ENCODE assay signal across 22 mouse cellular contexts in genomic region chr1:130485828-130486620, GRCm38 (mm10). TPM values are rescaled to one million over a fixed set of nuclear protein-coding genes. Genes with fewer than 3 reads are reported as not detected.
A peak's percentile ranks its signal among the peaks of the same experiment; 100 is the strongest.
DNase-seq lines count a peak whose midpoint lies in the region; ATAC-seq and TF ChIP-seq lines count a peak whose summit lies in the region.
"Had no signal": no experiment of that assay in that cellular context is flagged by ENCODE, and none has a peak within 500 bp of the region (broad histone marks: within the 10 kb centered on the region; RNA-seq: fewer than 3 reads in every experiment).

No protein-coding gene starts in this region.

- no peaks in the 10 kb centered on the region for H3K9me3 ChIP-seq in kidney, postnatal 0 days (replicated peaks; ENCODE audit: low read length)
- H3K9me3 ChIP-seq in intestine, embryonic 16.5 days (ENCODE audit: control insufficient read depth, low read length): no peaks in the 10 kb centered on the region
- no peaks in the 10 kb centered on the region for H3K9me3 ChIP-seq in hindbrain, embryonic 10.5 days
- H3K9me3 ChIP-seq: limb, embryonic 13.5 days; liver, embryonic 12.5 days; midbrain, embryonic 12.5 days had no signal

- TF ChIP-seq CTCF in kidney, postnatal 0 days (IDR thresholded peaks at IDR 0.05; ENCODE audit: low read depth): no peak

- no peaks in the 10 kb centered on the region for H3K36me3 ChIP-seq in kidney, postnatal 0 days (ENCODE audit: insufficient read depth, low read length)
- no peaks in the 10 kb centered on the region for H3K36me3 ChIP-seq in intestine, embryonic 16.5 days (ENCODE audit: control insufficient read depth, insufficient read depth, low read length)
- H3K36me3 ChIP-seq in hindbrain, embryonic 10.5 days: no peaks in the 10 kb centered on the region
- H3K36me3 ChIP-seq: limb, embryonic 13.5 days; liver, embryonic 12.5 days; midbrain, embryonic 12.5 days had no signal

- no peak overlapping the region for H3K4me2 ChIP-seq in kidney, postnatal 0 days (ENCODE audit: low read length)
- H3K4me2 ChIP-seq in intestine, embryonic 16.5 days (ENCODE audit: low read depth, low read length): peak overlapping the region; percentile 37; the same call in 1 of the 2 replicates
- H3K4me2 ChIP-seq: hindbrain, embryonic 14.5 days; limb, embryonic 13.5 days; liver, embryonic 12.5 days; midbrain, embryonic 12.5 days had no signal

- 50% methylated on average over 10 of the region's 10 CpGs for WGBS in kidney, postnatal 0 days
- 47% methylated on average over 10 of the region's 10 CpGs for WGBS in intestine, embryonic 16.5 days
- 88% methylated on average over 10 of the region's 10 CpGs for WGBS in hindbrain, embryonic 10.5 days

- H3K4me1 ChIP-seq in kidney, postnatal 0 days (replicated peaks; ENCODE audit: insufficient read depth, low read length): no peaks in the 10 kb centered on the region
- H3K4me1 ChIP-seq in intestine, embryonic 16.5 days (ENCODE audit: control insufficient read depth, insufficient read depth, low read length): peaks cover 5% of the 10 kb centered on the region; the same call in 1 of the 2 replicates
- H3K4me1 ChIP-seq in hindbrain, embryonic 10.5 days (replicated peaks): no peaks in the 10 kb centered on the region
- H3K4me1 ChIP-seq: midbrain, embryonic 12.5 days had no signal

- H3K4me3 ChIP-seq in kidney, postnatal 0 days (replicated peaks; ENCODE audit: low read depth, low read length): no peak overlapping the region
- no peak overlapping the region for H3K4me3 ChIP-seq in intestine, embryonic 16.5 days (ENCODE audit: low read length)
- no peak overlapping the region for H3K4me3 ChIP-seq in hindbrain, embryonic 10.5 days
- H3K4me3 ChIP-seq: layer of hippocampus, adult 2 months; limb, embryonic 13.5 days; liver, embryonic 12.5 days; midbrain, embryonic 12.5 days had no signal

- no peak overlapping the region for H3K27ac ChIP-seq in kidney, postnatal 0 days
- peak overlapping the region; percentile 74 for H3K27ac ChIP-seq in intestine, embryonic 16.5 days (ENCODE audit: low read length)
- H3K27ac ChIP-seq in hindbrain, embryonic 10.5 days: no peak overlapping the region
- H3K27ac ChIP-seq: hindbrain, embryonic 14.5 days; layer of hippocampus, adult 2 months; limb, embryonic 13.5 days; liver, embryonic 12.5 days; midbrain, embryonic 12.5 days had no signal

- H3K27me3 ChIP-seq in kidney, postnatal 0 days (ENCODE audit: insufficient read depth, low read length): no peaks in the 10 kb centered on the region
- H3K27me3 ChIP-seq in intestine, embryonic 16.5 days (replicated peaks; ENCODE audit: control insufficient read depth, insufficient read depth, low read length): no peaks in the 10 kb centered on the region
- no peaks in the 10 kb centered on the region for H3K27me3 ChIP-seq in hindbrain, embryonic 10.5 days (ENCODE audit: insufficient read depth, poor library complexity, severe bottlenecking)
- H3K27me3 ChIP-seq: limb, embryonic 13.5 days; liver, embryonic 12.5 days; midbrain, embryonic 12.5 days had no signal

- H3K9ac ChIP-seq in kidney, postnatal 0 days (ENCODE audit: low read depth, low read length): no peak overlapping the region
- no peak overlapping the region for H3K9ac ChIP-seq in intestine, embryonic 16.5 days (ENCODE audit: low read depth, low read length)
- H3K9ac ChIP-seq: hindbrain, embryonic 14.5 days; limb, embryonic 13.5 days; liver, embryonic 12.5 days; midbrain, embryonic 12.5 days had no signal

- no peak; the same call in 1 of the 2 replicates for ATAC-seq in kidney, postnatal 0 days (replicated peaks; ENCODE audit: low FRiP score, low read depth)
- peak; percentile 95 for ATAC-seq in intestine, embryonic 16.5 days
- ATAC-seq: forebrain, embryonic 14.5 days; inflammation-experienced regulatory T-cells, adult 6 months; liver, embryonic 12.5 days had no signal

- DNase-seq in kidney, postnatal 0 days (ENCODE audit: low spot score): peak; percentile 25
- no peak for DNase-seq in kidney, postnatal 4 days
- DNase-seq in NIH3T3 (ENCODE audit: low read depth): peak; percentile 79
- DNase-seq in yolk sac, embryonic 10.5 days (ENCODE audit: low spot score): peak; percentile 39
- DNase-seq in hindbrain, embryonic 10.5 days (ENCODE audit: low spot score): no peak
- DNase-seq in layer of hippocampus, postnatal 10 days (ENCODE audit: low spot score in 2 of 2): no peak
- DNase-seq: adrenal gland, adult 8-10 months; cerebellum, adult 2 months; cerebellum, postnatal 25 days; kidney, postnatal 14 days; layer of hippocampus, postnatal 36 days; lung, adult 18-20 months; spleen, adult 18-20 months; thymus, postnatal 14 days had no signal

RNA-seq across cellular contexts. Expression of gene Cd55, which starts 23.5 kb away (rescaled TPM):
- 11.3 and 12.3 TPM in 2 replicates for polyA plus RNA-seq in kidney, postnatal 0 days (2015; fragmentation: Nextera tagmentation; extraction: Ambion mirVana)
- polyA plus RNA-seq in intestine, embryonic 16.5 days (2015; fragmentation: Nextera tagmentation; extraction: Ambion mirVana): 22.6 and 22.9 TPM in 2 replicates
- polyA plus RNA-seq in hindbrain, embryonic 10.5 days (2016; fragmentation: Nextera tagmentation; extraction: Ambion mirVana): 2.6 and 3.0 TPM in 2 replicates
- 1 to 10 TPM; 8.6 to 9.7 TPM for total RNA-seq in layer of hippocampus, postnatal 10 days (2021)

Comparison
In these comparisons a context has a peak if more than half of its experiments do, and no peak if none do; other contexts are left out.
1. DNase-seq: peak in kidney, postnatal 0 days (single experiment), NIH3T3 (single experiment) and yolk sac, embryonic 10.5 days (single experiment); none in kidney, postnatal 4 days (0 of 2), hindbrain, embryonic 10.5 days (single experiment) and layer of hippocampus, postnatal 10 days (0 of 2).